Mouse (Mus musculus) lung, embryonic 15.5 days (tissue): ENCODE data around the gene Galnt14. TPM values are rescaled to one million over a fixed set of nuclear protein-coding genes. Genes with fewer than 3 reads are reported as not detected.

Experiments
- ATAC-seq: fragments of 200-750 bp; cut with Nextera tagmentation; 2 replicates; pipeline ENCODE4 v1.8.0; 2017; ENCODE audit warnings: moderate number of reproducible peaks, borderline replicate concordance; ENCODE audit not compliant: low FRiP score, low TSS enrichment; ENCODE audit errors: extremely low read depth
- H3K27ac ChIP-seq: fragments of 300-500 bp; sonication (generic); 2 replicates; pipeline ENCODE4 v1.5.1; 2015; ENCODE audit warnings: moderate library complexity, mild to moderate bottlenecking, inconsistent platforms
- H3K27me3 ChIP-seq: fragments of 300-500 bp; sonication (generic); 2 replicates; pipeline ENCODE4 v1.6.1; 2015; ENCODE audit warnings: inconsistent platforms
- H3K36me3 ChIP-seq: fragments of 300-500 bp; sonication (generic); 2 replicates; pipeline ENCODE4 v1.6.1; 2015; ENCODE audit warnings: inconsistent platforms
- H3K4me1 ChIP-seq: fragments of 300-500 bp; sonication (generic); 2 replicates; pipeline ENCODE4 v1.6.1; 2015; ENCODE audit warnings: inconsistent platforms
- H3K4me2 ChIP-seq: fragments of 300-500 bp; sonication (generic); 2 replicates; pipeline ENCODE4 v1.6.1; 2015; ENCODE audit warnings: inconsistent platforms, mild to moderate bottlenecking, moderate library complexity
- H3K4me3 ChIP-seq: fragments of 300-500 bp; sonication (generic); 2 replicates; pipeline ENCODE4 v1.5.1; 2015; ENCODE audit warnings: mild to moderate bottlenecking, inconsistent platforms
- H3K9ac ChIP-seq: fragments of 300-500 bp; sonication (generic); 2 replicates; pipeline ENCODE4 v1.6.1; 2015; ENCODE audit warnings: inconsistent platforms
- H3K9me3 ChIP-seq: fragments of 300-500 bp; sonication (generic); 2 replicates; pipeline ENCODE4 v1.6.1; 2016; ENCODE audit warnings: inconsistent platforms
- WGBS: fragments of 180-500 bp; shearing (Covaris S2); methylation state at CpG from one replicate; pipeline ENCODE4 v1.1.7; 2015; 5-methylcytosine and 5-hydroxymethylcytosine counted together
- polyA plus RNA-seq: library from polyadenylated mRNA; unstranded; fragments of >200 nt; fragmentation: Nextera tagmentation; extraction: Ambion mirVana; gene quantifications from 2 replicates; pipeline ENCODE4 v1.2.1, GENCODE M21; 2015

Galnt14 gene
- polyA plus RNA-seq, 1 experiment from 2014 or later = 0.15 TPM

- ATAC-seq = no peak
- no peaks in the 10 kb centered on the region for H3K36me3 ChIP-seq
- no peaks in the 10 kb centered on the region for H3K9me3 ChIP-seq
- H3K4me2 ChIP-seq = no peak overlapping the region
- H3K4me1 ChIP-seq = no peaks in the 10 kb centered on the region
- no peak overlapping the region for H3K9ac ChIP-seq
- 79% methylated on average over 1 of the region's 1 CpGs for WGBS
- H3K4me3 ChIP-seq = no peak overlapping the region
- H3K27ac ChIP-seq = no peak overlapping the region
- H3K27me3 ChIP-seq = no peaks in the 10 kb centered on the region
Observed at GRCm38 (mm10) chr17:73518359-73518758, 191.9 kb downstream of the Galnt14 start.

DNA sequence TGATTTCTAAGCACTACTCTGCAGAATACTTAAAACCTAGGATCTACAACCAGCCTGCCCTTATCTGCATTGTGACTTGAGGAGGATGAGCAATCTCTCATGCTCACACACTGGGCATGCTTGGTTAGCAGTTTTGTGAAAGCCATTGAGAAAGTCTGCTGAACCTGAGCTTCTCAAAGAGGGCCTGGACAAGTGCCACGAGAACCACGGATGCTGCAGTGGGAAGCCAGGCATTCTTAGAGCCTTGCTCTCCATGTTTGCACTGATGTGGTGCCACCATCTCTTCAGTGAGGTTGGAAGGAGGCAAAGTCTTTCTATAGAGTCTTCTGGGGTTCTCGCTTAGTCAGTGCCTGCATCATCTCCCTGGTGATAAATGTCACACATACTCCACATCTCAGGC is 194.7 kb downstream of the Galnt14 start:
- no peaks in the 10 kb centered on the region for H3K9me3 ChIP-seq
- no peak overlapping the region for H3K4me3 ChIP-seq
- H3K9ac ChIP-seq = no peak overlapping the region
- no peak overlapping the region for H3K27ac ChIP-seq
- WGBS = 85% methylated on average over 3 of the region's 3 CpGs
- H3K27me3 ChIP-seq = no peaks in the 10 kb centered on the region
- no peak for ATAC-seq
- H3K36me3 ChIP-seq = no peaks in the 10 kb centered on the region
- H3K4me1 ChIP-seq = no peaks in the 10 kb centered on the region
- no peak overlapping the region for H3K4me2 ChIP-seq

- ATAC-seq = no peak
- Histone ChIP-seq H3K27ac (no peak overlapping the region), H3K27me3 (no peaks in the 10 kb centered on the region), H3K4me2 (no peak overlapping the region), H3K4me1 (no peaks in the 10 kb centered on the region), H3K9ac (no peak overlapping the region), H3K36me3 (no peaks in the 10 kb centered on the region), H3K4me3 (no peak overlapping the region), H3K9me3 (no peaks in the 10 kb centered on the region)
- WGBS = 75% methylated on average over 1 of the region's 1 CpGs
Observed at GRCm38 (mm10) chr17:73514862-73515261, 195.4 kb downstream of the Galnt14 start.

- Histone ChIP-seq H3K9ac (no peak overlapping the region), H3K4me2 (no peak overlapping the region), H3K27me3 (no peaks in the 10 kb centered on the region), H3K36me3 (no peaks in the 10 kb centered on the region), H3K4me1 (no peaks in the 10 kb centered on the region), H3K4me3 (no peak overlapping the region), H3K9me3 (no peaks in the 10 kb centered on the region), H3K27ac (no peak overlapping the region)
- 82% methylated on average over 4 of the region's 4 CpGs for WGBS
- no peak for ATAC-seq
Observed at GRCm38 (mm10) chr17:73514258-73514657, 196.0 kb downstream of the Galnt14 start.

DNA sequence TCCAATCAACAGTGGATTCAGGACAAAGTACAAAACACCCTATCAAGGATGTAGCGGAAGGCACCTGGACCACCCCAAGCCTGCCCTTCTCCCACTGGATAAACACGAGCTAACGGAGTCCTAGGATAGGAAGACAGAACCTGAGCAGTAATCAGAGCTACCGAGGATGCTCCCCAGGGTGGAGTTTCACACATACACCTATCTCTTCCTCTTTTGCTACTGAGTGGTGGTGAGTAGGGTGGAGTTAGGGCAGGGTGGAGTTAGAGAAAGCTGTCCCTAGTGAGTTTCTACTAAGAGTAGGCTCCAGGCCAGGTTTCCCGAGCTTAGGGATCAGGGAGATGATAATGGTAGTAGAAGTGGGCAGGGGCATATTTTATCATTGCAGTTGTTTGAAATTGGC is 197.4 kb downstream of the Galnt14 start:
- Histone ChIP-seq H3K27me3 (no peaks in the 10 kb centered on the region), H3K9ac (no peak overlapping the region), H3K36me3 (no peaks in the 10 kb centered on the region), H3K27ac (no peak overlapping the region), H3K4me2 (no peak overlapping the region), H3K4me1 (no peaks in the 10 kb centered on the region), H3K4me3 (no peak overlapping the region), H3K9me3 (no peaks in the 10 kb centered on the region)
- 60% methylated on average over 5 of the region's 5 CpGs for WGBS
- ATAC-seq = no peak

DNA sequence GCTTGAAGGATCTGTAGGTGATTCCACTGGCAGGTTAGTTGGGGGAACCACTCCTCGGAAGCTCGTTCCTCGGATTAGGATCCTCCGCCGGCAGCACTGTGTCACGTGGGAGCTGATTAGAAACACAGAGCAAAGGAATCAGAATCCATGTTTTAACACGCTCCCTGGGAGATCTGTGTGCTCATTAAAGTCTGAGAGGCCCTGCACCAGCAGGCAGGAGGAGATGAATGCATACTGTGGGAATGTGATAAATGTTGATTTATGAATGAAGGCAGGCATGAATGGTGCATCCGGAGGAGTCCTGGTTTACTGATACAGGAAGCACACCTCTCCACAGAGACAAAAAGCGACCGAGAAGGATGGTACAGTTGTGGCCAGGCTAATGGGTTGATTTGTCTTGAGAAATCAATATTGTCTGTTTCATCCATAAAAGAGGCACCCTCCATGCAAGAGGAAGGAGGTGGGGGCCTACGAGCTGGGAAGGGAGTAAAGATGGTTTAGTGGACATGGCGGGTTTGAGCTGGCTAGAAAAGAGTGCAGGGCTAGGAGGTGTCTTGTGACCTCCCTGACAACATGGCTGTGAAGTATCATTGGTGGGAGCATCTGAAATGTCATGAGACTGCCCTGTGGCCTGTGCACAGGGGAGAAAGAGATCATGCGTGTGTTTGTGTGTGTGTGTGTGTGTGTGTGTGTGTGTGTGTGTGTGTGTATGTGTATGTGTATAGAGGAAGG is 202.3 kb downstream of the Galnt14 start:
- 79% methylated on average over 13 of the region's 13 CpGs for WGBS
- no peak overlapping the region for H3K4me2 ChIP-seq
- ATAC-seq = no peak
- H3K4me3 ChIP-seq = no peak overlapping the region
- no peak overlapping the region for H3K27ac ChIP-seq
- H3K9me3 ChIP-seq = no peaks in the 10 kb centered on the region
- H3K4me1 ChIP-seq = no peaks in the 10 kb centered on the region
- no peaks in the 10 kb centered on the region for H3K27me3 ChIP-seq
- no peaks in the 10 kb centered on the region for H3K36me3 ChIP-seq
- no peak overlapping the region for H3K9ac ChIP-seq

- no peak for ATAC-seq
- 84% methylated on average over 4 of the region's 4 CpGs for WGBS
- no peaks in the 10 kb centered on the region for H3K9me3 ChIP-seq
- no peak overlapping the region for H3K27ac ChIP-seq
- no peaks in the 10 kb centered on the region for H3K36me3 ChIP-seq
- no peak overlapping the region for H3K9ac ChIP-seq
- no peaks in the 10 kb centered on the region for H3K27me3 ChIP-seq
- H3K4me1 ChIP-seq = no peaks in the 10 kb centered on the region
- no peak overlapping the region for H3K4me2 ChIP-seq
- H3K4me3 ChIP-seq = no peak overlapping the region
Observed at GRCm38 (mm10) chr17:73504111-73504510, 206.1 kb downstream of the Galnt14 start.

DNA sequence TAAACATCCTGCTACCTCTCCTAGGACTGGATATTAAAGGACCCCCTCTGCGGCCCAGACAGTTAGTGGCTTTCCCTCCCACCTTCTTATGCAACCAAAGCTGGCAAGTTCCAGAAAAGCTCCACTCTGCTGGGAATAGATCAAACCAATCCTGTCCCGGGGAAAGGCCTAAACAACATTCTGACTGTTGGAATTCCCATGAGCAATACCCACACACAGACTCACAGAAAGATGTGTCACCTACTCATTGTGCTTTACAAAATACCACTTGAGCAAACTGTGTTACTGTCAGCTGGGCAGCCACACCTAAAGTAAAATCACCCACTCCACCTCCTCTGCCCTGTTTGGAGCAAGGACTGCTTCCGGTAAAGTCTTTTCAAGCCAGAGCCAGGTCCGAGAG is 207.6 kb downstream of the Galnt14 start:
- Histone ChIP-seq H3K4me1 (no peaks in the 10 kb centered on the region), H3K36me3 (no peaks in the 10 kb centered on the region), H3K27me3 (no peaks in the 10 kb centered on the region), H3K4me2 (no peak overlapping the region), H3K27ac (no peak overlapping the region), H3K4me3 (no peak overlapping the region), H3K9me3 (no peaks in the 10 kb centered on the region), H3K9ac (no peak overlapping the region)
- WGBS = 76% methylated on average over 4 of the region's 4 CpGs
- no peak for ATAC-seq

DNA sequence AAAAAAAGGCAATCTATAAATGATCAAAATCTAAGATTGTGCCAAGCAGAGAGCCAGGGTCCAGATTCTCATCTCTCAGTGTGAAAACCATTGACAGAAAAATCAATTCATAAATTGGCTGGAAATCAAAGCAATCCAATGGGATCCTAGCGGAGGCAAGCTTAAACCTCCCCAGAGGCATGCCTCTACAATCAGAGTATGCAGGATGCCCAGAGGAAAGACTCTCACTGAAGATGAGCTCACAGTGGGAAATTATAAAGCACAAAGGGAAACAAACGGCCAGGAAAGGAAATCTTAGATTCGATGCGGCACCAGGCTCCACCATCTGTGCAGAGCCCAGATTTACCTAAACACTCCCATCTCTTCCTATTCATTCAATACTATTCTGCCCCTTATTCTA is 220.7 kb downstream of the Galnt14 start:
- Histone ChIP-seq H3K4me2 (no peak overlapping the region), H3K4me1 (no peaks in the 10 kb centered on the region), H3K4me3 (no peak overlapping the region), H3K9ac (no peak overlapping the region), H3K36me3 (no peaks in the 10 kb centered on the region), H3K27me3 (no peaks in the 10 kb centered on the region), H3K9me3 (no peaks in the 10 kb centered on the region), H3K27ac (no peak overlapping the region)
- whole genome bisulfite sequencing = 84% methylated on average over 4 of the region's 4 CpGs
- no peak for ATAC-seq

DNA sequence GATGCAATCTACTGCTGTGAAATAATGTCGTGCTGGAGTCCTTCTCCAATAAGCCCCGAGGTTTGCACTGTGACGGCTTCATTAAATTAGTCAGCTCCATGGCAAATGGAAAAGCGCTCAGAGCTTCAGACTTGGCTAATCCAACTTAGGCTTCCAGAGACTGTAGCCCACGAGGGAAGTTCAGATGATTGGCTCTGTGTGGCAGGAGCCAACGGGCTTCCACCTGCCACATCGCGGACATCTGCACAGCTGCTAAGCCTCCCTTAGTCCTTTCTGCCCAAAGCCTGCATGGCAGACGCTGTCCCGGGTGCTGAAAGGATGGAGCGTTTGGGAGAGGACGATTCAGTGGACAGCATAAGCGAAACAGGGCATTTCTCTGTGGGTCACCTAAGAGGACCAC is 222.5 kb downstream of the Galnt14 start:
- no peak for ATAC-seq
- H3K9me3 ChIP-seq = no peaks in the 10 kb centered on the region
- H3K27ac ChIP-seq = no peak overlapping the region
- no peak overlapping the region for H3K4me3 ChIP-seq
- no peak overlapping the region for H3K9ac ChIP-seq
- no peaks in the 10 kb centered on the region for H3K27me3 ChIP-seq
- WGBS = 21% methylated on average over 13 of the region's 13 CpGs
- no peak overlapping the region for H3K4me2 ChIP-seq
- H3K4me1 ChIP-seq = no peaks in the 10 kb centered on the region
- no peaks in the 10 kb centered on the region for H3K36me3 ChIP-seq

DNA sequence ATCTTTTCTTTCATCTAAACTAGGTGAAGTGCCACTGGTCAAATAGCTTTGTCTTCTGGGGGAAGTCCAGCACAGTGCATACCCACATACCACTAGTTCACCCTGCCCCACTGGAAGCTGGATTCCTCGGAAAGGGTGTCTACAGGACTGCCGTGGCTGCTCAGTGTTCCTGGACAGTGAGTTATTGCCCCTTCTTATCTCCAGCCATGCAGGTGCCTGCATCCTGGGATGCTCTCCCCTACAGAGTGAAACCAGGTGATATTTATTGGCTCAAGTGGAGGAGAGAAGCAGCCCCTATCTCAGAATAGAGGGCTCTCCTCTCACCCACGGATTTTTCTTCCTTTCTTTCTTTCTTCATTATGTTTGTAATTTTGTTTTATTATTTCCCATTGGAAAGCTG is 222.9 kb downstream of the Galnt14 start:
- Histone ChIP-seq H3K9me3 (no peaks in the 10 kb centered on the region), H3K4me2 (no peak overlapping the region), H3K4me3 (no peak overlapping the region), H3K27me3 (no peaks in the 10 kb centered on the region), H3K4me1 (no peaks in the 10 kb centered on the region), H3K36me3 (no peaks in the 10 kb centered on the region), H3K27ac (no peak overlapping the region), H3K9ac (no peak overlapping the region)
- ATAC-seq = no peak
- WGBS = 72% methylated on average over 3 of the region's 3 CpGs

- H3K27ac ChIP-seq = no peak overlapping the region
- H3K4me2 ChIP-seq = no peak overlapping the region
- no peaks in the 10 kb centered on the region for H3K36me3 ChIP-seq
- no peaks in the 10 kb centered on the region for H3K9me3 ChIP-seq
- H3K27me3 ChIP-seq = no peaks in the 10 kb centered on the region
- no peak; the same call in 1 of the 2 replicates for ATAC-seq
- H3K4me1 ChIP-seq = no peaks in the 10 kb centered on the region
- H3K4me3 ChIP-seq = no peak overlapping the region
- H3K9ac ChIP-seq = no peak overlapping the region
- whole genome bisulfite sequencing = 64% methylated on average over 11 of the region's 11 CpGs
Observed at GRCm38 (mm10) chr17:73477096-73478076, 232.9 kb downstream of the Galnt14 start.
